Mouse (Mus musculus): ENCODE measurements around the gene Prok1. TPM values are rescaled to one million over a fixed set of nuclear protein-coding genes. Genes with fewer than 3 reads are reported as not detected.

Prok1 gene
- total RNA-seq, 2 experiments from 2014 or later, result not detected

DNA sequence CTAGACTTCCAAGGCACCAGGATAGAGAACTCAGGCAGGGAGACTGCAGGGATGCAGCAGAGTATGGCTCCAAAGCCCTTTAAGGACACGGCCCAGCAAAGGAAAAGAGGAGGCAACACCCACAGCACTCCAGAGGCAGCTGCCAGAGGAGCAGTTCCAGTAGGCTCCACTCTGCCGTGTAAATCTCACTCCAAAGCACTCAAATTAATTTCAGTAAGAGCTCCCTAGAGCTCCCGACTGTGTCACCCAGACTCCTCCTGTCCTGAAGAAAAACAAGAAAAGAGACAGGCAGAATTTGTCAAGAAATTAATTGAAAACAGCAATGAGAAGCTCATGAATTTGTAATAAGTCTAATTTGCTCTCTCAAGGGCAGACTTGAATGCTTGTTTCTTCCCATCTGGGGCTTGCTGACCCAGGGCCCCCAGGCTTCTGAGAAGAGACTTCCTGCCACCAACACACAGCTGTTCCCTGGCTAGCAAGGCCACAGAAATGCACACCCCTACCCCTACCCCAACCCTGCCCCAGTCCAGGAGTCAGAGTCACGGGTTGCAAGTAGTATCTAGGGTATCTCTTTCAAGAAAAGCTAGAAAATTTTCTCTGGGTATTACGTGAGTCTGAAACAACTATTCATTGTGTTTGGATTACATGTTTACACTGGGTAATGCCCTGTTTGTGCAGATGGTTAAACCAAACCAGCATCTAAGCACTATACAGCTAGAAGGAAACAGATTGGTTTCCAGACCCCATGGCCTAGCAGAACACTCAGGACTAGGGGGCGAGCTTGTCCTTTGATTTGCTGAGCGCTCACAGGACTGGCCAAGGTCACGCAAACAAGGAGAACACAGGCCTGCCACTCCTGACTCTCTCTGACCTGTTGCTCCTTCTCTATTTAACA lies 21.7 kb upstream of the Prok1 start:
- intact Hi-C loops (cut with DNase I), result no loop called here

DNA sequence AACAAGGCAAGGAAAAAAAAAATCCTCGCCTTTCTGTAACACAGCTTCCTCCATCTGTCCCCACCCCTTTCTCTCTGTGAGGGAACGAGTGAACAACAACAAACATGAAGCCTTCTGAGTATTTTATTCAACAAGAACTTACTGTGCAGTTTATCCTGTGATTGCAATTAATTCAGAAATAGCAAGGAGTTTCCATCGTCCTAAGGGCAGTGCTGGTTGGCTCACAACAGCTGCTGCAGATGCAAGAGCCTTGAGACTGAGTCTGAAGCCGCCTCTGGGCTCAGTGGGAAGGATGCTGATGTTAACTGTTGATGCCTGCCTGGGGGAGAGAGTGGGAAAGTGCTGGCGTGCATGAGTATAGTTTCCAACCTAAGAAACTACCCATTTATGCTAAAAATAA lies 18.4 kb upstream of the Prok1 start:
- no peak overlapping the region for H3K27ac ChIP-seq
- intact Hi-C loops (cut with DNase I), result no loop called here

More for the DNA sequence above, 21.7 kb upstream of the Prok1 start:
- DNase-seq (ENCODE audit: extremely low spot score in 1 of 2, low spot score in 2 of 2), result no peak
- H3K4me3 ChIP-seq, result no peak overlapping the region
- no peak for TF ChIP-seq CTCF (IDR thresholded peaks at IDR 0.05)
- peak overlapping the region; percentile 65 for H3K27ac ChIP-seq

DNA sequence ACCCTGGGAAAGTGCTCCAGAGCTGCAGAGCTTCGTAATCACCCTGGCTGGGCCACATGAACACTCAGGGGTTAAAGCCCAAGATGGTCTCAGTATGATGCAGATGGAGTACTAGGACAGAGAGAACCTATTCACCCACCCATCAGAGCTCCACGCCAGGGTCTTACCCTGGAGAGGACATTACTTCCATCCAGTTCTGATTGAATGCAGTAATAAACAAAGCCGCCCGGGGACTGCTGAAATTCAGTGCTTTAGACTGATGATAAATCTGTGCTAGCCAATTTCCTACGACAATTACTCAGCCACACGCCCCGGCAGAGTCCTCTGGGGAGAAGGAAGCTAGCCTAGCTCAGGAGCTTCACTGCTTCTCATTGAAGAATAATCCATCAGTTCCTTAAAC lies 17.2 kb upstream of the Prok1 start:
- intact Hi-C loops (cut with DNase I), result no loop called here
- H3K27ac ChIP-seq, result no peak overlapping the region
- no peak for DNase-seq (ENCODE audit: extremely low spot score in 1 of 2, low spot score in 2 of 2)
- no peak for TF ChIP-seq CTCF (IDR thresholded peaks at IDR 0.05)
- no peak overlapping the region for H3K4me3 ChIP-seq

More for the DNA sequence above, 18.4 kb upstream of the Prok1 start:
- no peak overlapping the region for H3K4me3 ChIP-seq
- TF ChIP-seq CTCF (IDR thresholded peaks at IDR 0.05), result no peak
- no peak for DNase-seq (ENCODE audit: extremely low spot score in 1 of 2, low spot score in 2 of 2)

DNA sequence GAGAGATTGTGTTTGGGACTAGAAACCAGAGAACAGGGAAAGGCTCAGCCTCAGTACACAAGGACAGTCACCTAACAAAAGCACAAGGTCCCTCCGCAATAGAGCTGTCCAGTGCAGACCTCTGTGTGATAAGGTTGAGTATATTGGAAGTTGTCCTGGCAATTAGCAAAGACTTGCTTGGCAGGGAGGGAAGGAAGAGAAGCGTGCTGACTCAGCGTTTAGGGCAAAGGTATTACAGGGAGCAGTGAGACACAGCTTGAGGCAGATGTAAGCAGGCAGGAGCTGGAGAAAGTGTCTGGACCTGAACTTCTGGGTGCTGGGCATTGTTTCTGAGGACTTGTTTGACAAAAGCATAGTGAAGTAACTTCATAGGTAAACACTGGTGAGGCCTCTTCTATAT lies 16.5 kb upstream of the Prok1 start:
- intact Hi-C loops (cut with DNase I), result no loop called here
- Histone ChIP-seq H3K27ac (no peak overlapping the region), H3K4me3 (no peak overlapping the region)
- no peak for DNase-seq (ENCODE audit: extremely low spot score in 1 of 2, low spot score in 2 of 2)
- no peak for TF ChIP-seq CTCF (IDR thresholded peaks at IDR 0.05)

DNA sequence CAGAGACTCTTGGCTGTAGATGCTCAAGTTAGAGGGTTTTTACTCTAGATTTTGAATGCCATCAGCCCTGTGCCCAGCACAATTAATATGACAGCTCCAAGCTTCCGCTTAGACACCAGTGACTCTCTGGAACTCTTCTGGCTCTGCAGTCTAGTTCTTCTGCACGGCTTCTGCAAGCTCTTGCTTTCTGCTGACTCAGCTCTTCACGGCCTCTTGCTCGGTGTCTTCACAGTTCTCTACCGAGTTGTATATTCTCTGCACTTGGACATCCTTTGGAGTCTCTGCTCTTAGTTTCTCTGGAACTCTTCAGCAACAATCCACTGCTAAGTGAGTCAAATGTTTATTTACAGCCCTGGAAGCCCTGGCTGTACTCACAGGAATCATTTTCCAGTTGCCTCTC lies 14.4 kb upstream of the Prok1 start:
- Histone ChIP-seq H3K4me3 (no peak overlapping the region), H3K27ac (no peak overlapping the region)
- DNase-seq (ENCODE audit: extremely low spot score in 1 of 2, low spot score in 2 of 2), result no peak
- TF ChIP-seq CTCF (IDR thresholded peaks at IDR 0.05), result no peak
- intact Hi-C loops (cut with DNase I), result no loop called here

DNA sequence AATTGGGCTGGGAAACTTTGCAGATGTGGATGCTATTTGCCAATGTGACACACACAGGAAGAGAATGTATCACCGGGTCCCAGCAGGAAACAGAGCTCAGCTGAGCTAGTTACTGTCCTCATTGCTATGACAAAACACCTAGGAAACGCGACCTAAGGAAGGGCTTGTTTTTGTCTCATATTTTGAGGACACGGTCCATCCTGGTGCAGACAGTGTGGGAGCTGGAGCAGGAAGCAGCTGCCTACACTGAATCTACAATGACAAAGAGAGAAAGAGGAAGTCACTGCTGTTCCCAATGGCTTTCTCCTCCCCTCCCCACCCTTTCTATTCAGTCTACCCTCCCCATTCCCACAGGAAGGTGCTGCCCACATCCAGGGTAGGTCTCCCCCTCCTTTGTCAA lies 12.5 kb upstream of the Prok1 start:
- TF ChIP-seq CTCF (IDR thresholded peaks at IDR 0.05), result no peak
- H3K4me3 ChIP-seq, result no peak overlapping the region
- no peak for DNase-seq (ENCODE audit: extremely low spot score in 1 of 2, low spot score in 2 of 2)
- intact Hi-C loops (cut with DNase I), result no loop called here
- H3K27ac ChIP-seq, result no peak overlapping the region

DNA sequence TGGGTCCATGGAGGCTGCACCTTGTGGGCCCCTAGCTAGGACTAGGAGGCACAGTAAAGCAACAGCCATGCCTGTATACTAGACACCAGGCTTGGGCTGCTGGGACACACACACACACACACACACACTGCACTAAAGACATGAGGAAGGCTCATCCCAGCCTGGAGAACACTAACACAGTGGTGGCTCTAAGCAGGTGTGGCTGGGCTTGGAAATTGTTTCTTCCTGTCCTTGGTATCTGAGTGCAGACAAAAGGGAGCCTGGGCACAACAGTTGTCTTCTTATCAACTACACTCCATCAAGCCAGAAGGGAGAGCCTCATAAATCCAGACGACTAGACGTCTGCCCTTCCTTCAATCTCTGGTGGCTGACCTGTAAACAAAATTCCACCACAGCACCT lies 10.8 kb upstream of the Prok1 start:
- TF ChIP-seq CTCF (IDR thresholded peaks at IDR 0.05), result no peak
- intact Hi-C loops (cut with DNase I), result no loop called here
- no peak overlapping the region for H3K4me3 ChIP-seq

DNA sequence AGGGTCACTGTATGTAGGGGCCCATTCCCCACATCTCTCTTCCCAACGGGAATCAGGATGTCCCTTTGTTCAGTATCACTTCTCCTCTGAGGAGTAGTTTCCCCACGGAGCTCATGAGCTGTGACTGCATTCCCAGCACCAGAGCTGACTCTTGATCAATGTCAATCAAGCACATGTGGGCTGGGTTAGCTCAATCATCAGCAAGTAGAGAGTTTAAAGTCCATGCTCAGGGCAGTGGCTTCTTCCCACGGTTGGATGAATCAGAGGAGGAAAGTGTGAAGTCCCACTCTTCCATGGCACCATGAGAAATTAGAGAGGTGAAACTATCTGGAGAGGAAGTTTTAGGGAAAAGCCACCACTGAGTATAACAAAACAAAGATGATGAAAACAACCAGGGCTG lies 9.5 kb upstream of the Prok1 start:
- H3K4me3 ChIP-seq, result no peak overlapping the region
- H3K27ac ChIP-seq, result no peak overlapping the region
- intact Hi-C loops (cut with DNase I), result no loop called here
- no peak for DNase-seq (ENCODE audit: extremely low spot score in 1 of 2, low spot score in 2 of 2)
- no peak for TF ChIP-seq CTCF (IDR thresholded peaks at IDR 0.05)

More for the DNA sequence above, 10.8 kb upstream of the Prok1 start:
- no peak overlapping the region for H3K27ac ChIP-seq
- DNase-seq (ENCODE audit: extremely low spot score in 1 of 2, low spot score in 2 of 2), result no peak

DNA sequence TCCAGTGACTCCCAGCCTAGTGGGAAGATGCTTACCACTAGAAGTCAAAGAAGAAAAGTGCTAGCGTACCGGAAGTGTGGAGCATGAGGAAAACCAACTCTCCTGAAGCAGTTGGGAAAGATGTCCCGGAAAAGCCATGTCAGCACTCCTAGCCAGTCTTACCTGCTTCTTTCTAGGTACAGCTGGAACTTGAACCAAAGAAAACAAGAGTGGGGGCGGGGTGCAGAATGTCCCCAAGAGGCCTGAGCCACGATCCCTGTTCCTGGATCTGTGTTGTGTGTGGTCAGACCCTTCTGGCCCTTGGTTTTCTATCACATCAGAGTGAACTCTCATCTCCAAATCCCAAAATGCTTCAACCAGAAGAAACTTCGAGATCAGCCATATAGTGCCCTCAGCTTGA lies 7.4 kb upstream of the Prok1 start:
- no peak for TF ChIP-seq CTCF (IDR thresholded peaks at IDR 0.05)
- intact Hi-C loops (cut with DNase I), result no loop called here
- H3K27ac ChIP-seq, result no peak overlapping the region
- no peak overlapping the region for H3K4me3 ChIP-seq
- DNase-seq (ENCODE audit: extremely low spot score in 1 of 2, low spot score in 2 of 2), result no peak

DNA sequence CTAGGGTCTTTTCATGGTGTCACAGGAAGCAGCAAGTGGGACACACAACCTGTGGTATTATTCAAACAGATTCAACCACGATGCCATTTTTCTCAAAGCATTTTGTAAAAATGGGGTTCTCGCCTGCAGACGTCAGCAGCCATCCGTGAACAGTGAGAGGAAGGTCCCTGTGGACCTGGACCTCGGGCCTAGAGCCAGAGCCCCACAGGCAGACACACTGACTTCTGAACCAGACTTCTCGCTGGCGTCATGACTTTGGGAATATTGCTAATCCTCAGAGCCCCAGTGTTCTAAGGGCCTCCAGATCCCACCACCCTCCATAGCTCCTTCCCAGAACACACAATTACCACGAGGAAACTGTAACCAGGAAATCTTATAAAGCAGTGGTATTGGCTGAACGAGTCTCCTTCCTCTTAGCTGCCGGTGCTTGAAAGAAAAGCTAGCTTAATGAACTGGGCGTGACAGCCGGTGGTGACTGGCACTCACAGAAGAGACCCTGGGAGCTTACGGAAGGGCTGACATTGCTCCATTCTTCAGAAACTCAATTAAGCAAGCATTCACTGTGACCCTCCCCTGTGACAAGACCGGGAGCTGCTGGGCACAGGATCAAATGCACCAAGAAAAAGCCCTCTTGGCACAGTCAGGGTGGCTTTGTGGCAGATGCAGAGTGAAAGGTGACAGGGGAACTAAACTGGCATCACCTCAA lies 2.0 kb upstream of the Prok1 start:
- no peak for DNase-seq (ENCODE audit: extremely low spot score in 1 of 2, low spot score in 2 of 2)
- no peak overlapping the region for H3K27ac ChIP-seq
- intact Hi-C loops (cut with DNase I), result loop anchor here (5.0 kb wide), 1 partner anchor 111 kb away; no protein-coding TSS in a partner anchor
- H3K4me3 ChIP-seq, result no peak overlapping the region
- TF ChIP-seq CTCF (IDR thresholded peaks at IDR 0.05), result no peak

DNA sequence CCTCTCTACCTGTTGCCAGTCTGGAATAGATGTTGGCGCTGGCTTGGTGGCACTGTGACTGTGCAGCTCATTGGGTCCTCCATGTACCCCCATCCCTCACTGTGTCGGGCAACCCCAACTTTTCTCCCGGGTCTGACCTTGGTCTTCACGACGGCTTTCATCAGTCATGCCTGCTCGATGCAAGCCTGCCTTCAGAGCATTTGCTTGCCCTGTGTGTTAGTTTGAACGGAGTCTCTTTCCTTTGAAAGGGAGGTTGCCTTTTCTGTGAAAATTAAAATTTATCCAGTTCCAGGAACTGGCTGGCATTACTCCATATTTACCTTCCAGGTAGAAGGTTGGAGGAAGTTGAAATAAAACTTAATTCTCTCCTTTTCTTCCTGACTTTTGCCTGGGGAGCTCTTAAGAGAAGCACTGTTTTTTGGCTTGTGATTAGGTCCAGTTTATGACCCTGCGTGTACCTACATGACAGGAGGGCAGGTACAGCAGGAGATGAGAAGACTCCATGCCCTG lies 981 bp downstream of the Prok1 start:
- TF ChIP-seq CTCF (IDR thresholded peaks at IDR 0.05), result no peak
- Histone ChIP-seq H3K4me3 (no peak overlapping the region), H3K27ac (no peak overlapping the region)
- DNase-seq (ENCODE audit: extremely low spot score in 1 of 2, low spot score in 2 of 2), result no peak
- intact Hi-C loops (cut with DNase I), result loop anchor here (10.0 kb wide), 2 partner anchors 336 to 366 kb away; no protein-coding TSS in a partner anchor

DNA sequence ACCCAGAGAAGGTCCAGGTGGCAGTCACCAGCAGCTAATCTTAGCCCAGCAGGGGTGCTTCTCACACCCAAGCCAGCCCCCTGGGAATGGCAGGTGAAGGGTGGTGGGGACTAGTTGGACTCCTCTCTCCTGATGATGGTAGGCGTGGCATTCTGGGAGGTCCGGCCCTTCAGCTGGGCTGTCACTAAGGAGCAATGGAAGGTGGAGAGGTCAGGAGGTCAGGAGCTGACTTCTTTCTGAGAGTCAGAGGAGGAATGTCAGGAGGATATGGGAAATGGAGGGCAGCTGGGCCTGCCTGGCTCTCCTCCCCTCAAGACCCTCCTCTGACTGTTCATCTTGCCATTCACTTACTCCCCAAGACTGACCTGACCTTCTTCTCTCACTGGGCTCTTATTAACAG lies 1.5 kb downstream of the Prok1 start:
- Histone ChIP-seq H3K27ac (no peak overlapping the region), H3K4me3 (no peak overlapping the region)
- DNase-seq (ENCODE audit: extremely low spot score in 1 of 2, low spot score in 2 of 2), result no peak
- no peak for TF ChIP-seq CTCF (IDR thresholded peaks at IDR 0.05)
- intact Hi-C loops (cut with DNase I), result loop anchor here (10.0 kb wide), 2 partner anchors 337 to 367 kb away; no protein-coding TSS in a partner anchor

Measured in left cerebral cortex, adult 2 months (tissue).